Mouse (Mus musculus): ENCODE measurements around the gene Hist1h3b. TPM values are rescaled to one million over a fixed set of nuclear protein-coding genes. Genes with fewer than 3 reads are reported as not detected.
A peak's percentile ranks its signal among the peaks of the same experiment; 100 is the strongest.
"Not testable (repeated sequence)": the region's sequence is repeated elsewhere in the genome, so short reads cannot be mapped to it uniquely, and the experiment has no call there.

Hist1h3b gene
- polyA plus RNA-seq, 1 experiment from 2014 or later: 5.5 TPM

- no peaks in the 10 kb centered on the region for H3K27me3 ChIP-seq (replicated peaks)
- no peaks in the 10 kb centered on the region for H3K9me3 ChIP-seq
- H3K27ac ChIP-seq (replicated peaks): peak overlapping the region; percentile 96
- H3K4me1 ChIP-seq: peaks cover 35% of the 10 kb centered on the region
- no peak for ATAC-seq (ENCODE audit: extremely low read depth, insufficient number of reproducible peaks, low FRiP score, low TSS enrichment)
- peak overlapping the region; percentile 79 for H3K4me2 ChIP-seq
- peak overlapping the region; percentile 67 for H3K4me3 ChIP-seq
- no peaks in the 10 kb centered on the region for H3K36me3 ChIP-seq
- peak overlapping the region; percentile 88 for H3K9ac ChIP-seq
- 35% methylated on average over 12 of the region's 12 CpGs for WGBS
Measured at GRCm38 (mm10) chr13:23764324-23765171, 12.5 kb downstream of the Hist1h3b start.

- Histone ChIP-seq H3K4me3 (no peak overlapping the region), H3K4me2 (peak overlapping the region; percentile 79), H3K9me3 (no peaks in the 10 kb centered on the region), H3K9ac (no peak overlapping the region), H3K36me3 (no peaks in the 10 kb centered on the region), H3K27me3 (replicated peaks) (no peaks in the 10 kb centered on the region), H3K27ac (replicated peaks) (no peak overlapping the region), H3K4me1 (peaks cover 30% of the 10 kb centered on the region)
- WGBS: 89% methylated on average over 1 of the region's 1 CpGs
- no peak for ATAC-seq (ENCODE audit: extremely low read depth, insufficient number of reproducible peaks, low FRiP score, low TSS enrichment)
Measured at GRCm38 (mm10) chr13:23765172-23765513, 13.1 kb downstream of the Hist1h3b start.

GRCm38 (mm10) chr13:23766772-23767171 lies 14.7 kb downstream of the Hist1h3b start:
- Histone ChIP-seq H3K27me3 (replicated peaks) (no peaks in the 10 kb centered on the region), H3K9me3 (no peaks in the 10 kb centered on the region), H3K4me1 (peaks cover 25% of the 10 kb centered on the region), H3K4me2 (no peak overlapping the region), H3K9ac (no peak overlapping the region), H3K27ac (replicated peaks) (no peak overlapping the region), H3K4me3 (no peak overlapping the region), H3K36me3 (no peaks in the 10 kb centered on the region)
- ATAC-seq (ENCODE audit: extremely low read depth, insufficient number of reproducible peaks, low FRiP score, low TSS enrichment): no peak

GRCm38 (mm10) chr13:23768834-23769397 lies 16.8 kb downstream of the Hist1h3b start:
- Histone ChIP-seq H3K9me3 (no peaks in the 10 kb centered on the region), H3K27ac (replicated peaks) (no peak overlapping the region), H3K4me1 (peaks cover 19% of the 10 kb centered on the region), H3K36me3 (no peaks in the 10 kb centered on the region), H3K4me2 (no peak overlapping the region), H3K4me3 (no peak overlapping the region), H3K9ac (no peak overlapping the region), H3K27me3 (replicated peaks) (no peaks in the 10 kb centered on the region)
- no peak for ATAC-seq (ENCODE audit: extremely low read depth, insufficient number of reproducible peaks, low FRiP score, low TSS enrichment)
- 42% methylated on average over 5 of the region's 5 CpGs for WGBS

GRCm38 (mm10) chr13:23769613-23770012 lies 17.5 kb downstream of the Hist1h3b start, which contains the start of gene Trim38:
Trim38 (plus strand) TSS chr13:23769913.
- H3K4me3 ChIP-seq; H3K4me2 ChIP-seq; H3K27me3 ChIP-seq (replicated peaks); H3K9ac ChIP-seq; H3K36me3 ChIP-seq; H3K9me3 ChIP-seq; H3K27ac ChIP-seq (replicated peaks); ATAC-seq (ENCODE audit: extremely low read depth, insufficient number of reproducible peaks, low FRiP score, low TSS enrichment): not testable (repeated sequence)
- WGBS: 85% methylated on average over 2 of the region's 2 CpGs
- peaks cover 12% of the 10 kb centered on the region for H3K4me1 ChIP-seq

- H3K4me2 ChIP-seq: peak overlapping the region; percentile 66
- peak overlapping the region; percentile 65; the same call in 1 of the 2 replicates for H3K9ac ChIP-seq
- H3K9me3 ChIP-seq: no peaks in the 10 kb centered on the region
- peaks cover 9% of the 10 kb centered on the region; the same call in 1 of the 2 replicates for H3K4me1 ChIP-seq
- peak overlapping the region; percentile 34 for H3K4me3 ChIP-seq
- 0 out of 2 replicates have a peak overlapping the region, but pooled peaks have one; percentile 28 for H3K27ac ChIP-seq (replicated peaks)
- peak; percentile 66; the same call in 1 of the 2 replicates for ATAC-seq (ENCODE audit: extremely low read depth, insufficient number of reproducible peaks, low FRiP score, low TSS enrichment)
- no peaks in the 10 kb centered on the region for H3K36me3 ChIP-seq
- H3K27me3 ChIP-seq (replicated peaks): no peaks in the 10 kb centered on the region
- WGBS: 12% methylated on average over 21 of the region's 21 CpGs
Measured at GRCm38 (mm10) chr13:23772561-23773313, 20.7 kb downstream of the Hist1h3b start.

- no peak overlapping the region for H3K27ac ChIP-seq (replicated peaks)
- peaks cover under 1% of the 10 kb centered on the region; the same call in 1 of the 2 replicates for H3K4me1 ChIP-seq
- no peaks in the 10 kb centered on the region for H3K27me3 ChIP-seq (replicated peaks)
- H3K9me3 ChIP-seq: no peaks in the 10 kb centered on the region
- no peak overlapping the region for H3K9ac ChIP-seq
- ATAC-seq (ENCODE audit: extremely low read depth, insufficient number of reproducible peaks, low FRiP score, low TSS enrichment): no peak
- H3K36me3 ChIP-seq: no peaks in the 10 kb centered on the region
- no peak overlapping the region for H3K4me3 ChIP-seq
- no peak overlapping the region for H3K4me2 ChIP-seq
- 84% methylated on average over 7 of the region's 7 CpGs for WGBS
Measured at GRCm38 (mm10) chr13:23778339-23778738, 26.3 kb downstream of the Hist1h3b start.

GRCm38 (mm10) chr13:23779025-23779424 lies 27.0 kb downstream of the Hist1h3b start:
- Histone ChIP-seq H3K4me1 (no peaks in the 10 kb centered on the region), H3K4me3 (no peak overlapping the region), H3K36me3 (no peaks in the 10 kb centered on the region), H3K27ac (replicated peaks) (no peak overlapping the region), H3K27me3 (replicated peaks) (no peaks in the 10 kb centered on the region), H3K9ac (no peak overlapping the region), H3K4me2 (no peak overlapping the region), H3K9me3 (no peaks in the 10 kb centered on the region)
- no peak for ATAC-seq (ENCODE audit: extremely low read depth, insufficient number of reproducible peaks, low FRiP score, low TSS enrichment)
- WGBS: 45% methylated on average over 4 of the region's 4 CpGs

- Histone ChIP-seq H3K9me3 (no peaks in the 10 kb centered on the region), H3K9ac (no peak overlapping the region), H3K4me3 (no peak overlapping the region), H3K27me3 (replicated peaks) (0 out of 2 replicates have a peak, but pooled peaks cover 8% of the 10 kb centered on the region), H3K36me3 (no peaks in the 10 kb centered on the region), H3K4me1 (no peaks in the 10 kb centered on the region), H3K4me2 (no peak overlapping the region), H3K27ac (replicated peaks) (no peak overlapping the region)
- ATAC-seq (ENCODE audit: extremely low read depth, insufficient number of reproducible peaks, low FRiP score, low TSS enrichment): no peak
- 38% methylated on average over 2 of the region's 2 CpGs for WGBS
Measured at GRCm38 (mm10) chr13:23792520-23792919, 40.5 kb downstream of the Hist1h3b start.

GRCm38 (mm10) chr13:23799405-23799804 lies 47.3 kb downstream of the Hist1h3b start:
- WGBS: 71% methylated on average over 5 of the region's 5 CpGs
- H3K27ac ChIP-seq (replicated peaks): no peak overlapping the region
- ATAC-seq (ENCODE audit: extremely low read depth, insufficient number of reproducible peaks, low FRiP score, low TSS enrichment): no peak

More at GRCm38 (mm10) chr13:23799405-23799804, 47.3 kb downstream of the Hist1h3b start:
- Histone ChIP-seq H3K27me3 (replicated peaks) (no peaks in the 10 kb centered on the region), H3K9ac (no peak overlapping the region), H3K9me3 (no peaks in the 10 kb centered on the region), H3K4me3 (no peak overlapping the region), H3K4me2 (no peak overlapping the region), H3K4me1 (peaks cover 5% of the 10 kb centered on the region; the same call in 1 of the 2 replicates), H3K36me3 (no peaks in the 10 kb centered on the region)

Measured in heart, embryonic 13.5 days (tissue).